Mouse (Mus musculus): Measurements from ENCODE around the gene Brd4. TPM values are rescaled to one million over a fixed set of nuclear protein-coding genes. Genes with fewer than 3 reads are reported as not detected.
A peak's percentile ranks its signal among the peaks of the same experiment; 100 is the strongest.

Gene Brd4
- total and polyA plus RNA-seq, 2 experiments from 2014 or later = 49.7 to 81.6 TPM

DNA sequence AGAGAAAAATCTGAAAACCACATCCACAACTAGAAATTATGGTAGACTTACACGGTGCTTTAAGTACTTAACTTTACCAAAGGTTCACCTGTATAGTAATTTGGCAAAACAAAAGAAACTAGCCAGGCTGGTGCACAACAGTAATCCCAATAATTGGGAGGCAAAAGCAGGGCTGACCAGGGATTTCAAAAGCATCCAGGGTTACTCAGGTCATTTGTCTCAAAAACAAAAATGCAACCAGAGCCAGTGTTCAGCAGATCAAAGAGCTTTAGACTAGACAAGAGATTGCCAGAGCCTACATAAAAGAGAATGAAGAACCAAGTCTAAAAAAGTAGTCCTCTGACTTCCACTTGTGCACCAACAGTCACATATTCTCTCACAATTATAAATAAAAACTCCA is 7.3 kb downstream of the Brd4 start:
- no peak for ATAC-seq (ENCODE audit: low FRiP score)
- peaks cover 4% of the 10 kb centered on the region for H3K4me1 ChIP-seq (ENCODE audit: insufficient read depth, low read length)
- 73% methylated on average over 1 of the region's 1 CpGs for WGBS
- no peaks in the 10 kb centered on the region for H3K36me3 ChIP-seq (ENCODE audit: insufficient read depth, low read length)
- no peaks in the 10 kb centered on the region for H3K27me3 ChIP-seq (ENCODE audit: insufficient read depth, low read length)
- no peak overlapping the region for H3K9ac ChIP-seq (replicated peaks; ENCODE audit: low read length, poor library complexity, severe bottlenecking)
- H3K9me3 ChIP-seq (ENCODE audit: low read length) = no peaks in the 10 kb centered on the region
- no peak overlapping the region for H3K4me3 ChIP-seq (ENCODE audit: low read depth, low read length)
- no peak overlapping the region for H3K4me2 ChIP-seq (ENCODE audit: low read depth, low read length, poor library complexity, severe bottlenecking)
- no peak for DNase-seq (ENCODE audit: low spot score)
- TF ChIP-seq CTCF (IDR thresholded peaks at IDR 0.05) = no peak
- H3K27ac ChIP-seq (ENCODE audit: low read depth, low read length) = no peak overlapping the region

GRCm38 (mm10) chr17:32275568-32275967 is 9.0 kb downstream of the Brd4 start:
- Histone ChIP-seq H3K36me3 (ENCODE audit: insufficient read depth, low read length) (no peaks in the 10 kb centered on the region), H3K9ac (replicated peaks; ENCODE audit: low read length, poor library complexity, severe bottlenecking) (no peak overlapping the region), H3K4me2 (ENCODE audit: low read depth, low read length, poor library complexity, severe bottlenecking) (no peak overlapping the region), H3K9me3 (ENCODE audit: low read length) (no peaks in the 10 kb centered on the region), H3K27ac (ENCODE audit: low read depth, low read length) (no peak overlapping the region), H3K4me1 (ENCODE audit: insufficient read depth, low read length) (no peaks in the 10 kb centered on the region), H3K27me3 (ENCODE audit: insufficient read depth, low read length) (no peaks in the 10 kb centered on the region), H3K4me3 (ENCODE audit: low read depth, low read length) (no peak overlapping the region)
- ATAC-seq (ENCODE audit: low FRiP score) (no peak), DNase-seq (ENCODE audit: low spot score) (no peak)
- TF ChIP-seq CTCF (IDR thresholded peaks at IDR 0.05) = no peak
- 84% methylated on average over 3 of the region's 3 CpGs for WGBS

DNA sequence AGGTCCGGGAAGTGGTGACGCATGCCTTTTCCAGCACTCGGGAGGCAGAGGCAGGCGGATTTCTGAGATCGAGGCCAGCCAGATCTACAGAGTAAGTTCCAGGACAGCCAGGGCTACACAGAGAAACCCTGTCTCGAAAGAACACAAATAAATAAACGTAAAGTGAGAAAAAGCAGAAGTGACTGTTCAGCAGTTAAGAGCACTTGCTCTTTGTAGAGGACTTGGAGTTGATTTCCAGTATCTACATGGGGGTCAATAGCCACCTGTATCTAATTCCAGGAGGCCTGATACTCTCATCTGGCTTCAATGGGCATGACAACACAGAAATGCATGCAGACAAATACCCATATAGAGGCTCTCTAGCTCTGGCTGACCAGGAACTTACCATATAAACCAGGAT is 15.4 kb downstream of the Brd4 start:
- no peaks in the 10 kb centered on the region for H3K9me3 ChIP-seq (ENCODE audit: low read length)
- no peaks in the 10 kb centered on the region for H3K27me3 ChIP-seq (ENCODE audit: insufficient read depth, low read length)
- H3K27ac ChIP-seq (ENCODE audit: low read depth, low read length) = no peak overlapping the region
- no peak overlapping the region for H3K4me3 ChIP-seq (ENCODE audit: low read depth, low read length)
- ATAC-seq (ENCODE audit: low FRiP score) (no peak), DNase-seq (ENCODE audit: low spot score) (no peak)
- H3K4me1 ChIP-seq (ENCODE audit: insufficient read depth, low read length) = no peaks in the 10 kb centered on the region
- 97% methylated on average over 7 of the region's 7 CpGs for WGBS
- no peak overlapping the region for H3K4me2 ChIP-seq (ENCODE audit: low read depth, low read length, poor library complexity, severe bottlenecking)
- no peak overlapping the region for H3K9ac ChIP-seq (replicated peaks; ENCODE audit: low read length, poor library complexity, severe bottlenecking)
- TF ChIP-seq CTCF (IDR thresholded peaks at IDR 0.05) = no peak
- no peaks in the 10 kb centered on the region for H3K36me3 ChIP-seq (ENCODE audit: insufficient read depth, low read length)

DNA sequence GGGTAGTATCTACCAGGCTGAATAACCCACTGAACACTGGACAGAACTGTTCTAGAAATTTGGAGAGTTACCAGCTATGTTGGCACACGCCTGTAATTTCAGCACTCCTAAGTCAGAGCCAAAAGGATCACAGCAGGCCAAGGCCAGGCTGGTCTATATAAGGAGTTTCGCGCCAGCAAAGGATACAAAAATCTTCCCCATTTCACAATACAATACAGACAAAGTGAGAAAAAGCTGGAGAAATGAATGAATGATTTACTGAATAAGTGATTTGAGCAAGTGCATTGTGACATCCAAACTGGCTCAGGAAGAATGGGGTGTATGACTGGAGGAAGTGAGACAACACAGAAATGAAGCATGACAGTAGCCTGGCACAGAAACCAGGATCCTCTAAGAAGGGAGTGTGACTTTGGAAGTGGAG is 16.0 kb downstream of the Brd4 start:
- 79% methylated on average over 3 of the region's 3 CpGs for WGBS
- DNase-seq (ENCODE audit: low spot score) (peak; percentile 51), ATAC-seq (ENCODE audit: low FRiP score) (no peak)
- H3K4me1 ChIP-seq (ENCODE audit: insufficient read depth, low read length) = no peaks in the 10 kb centered on the region
- H3K4me3 ChIP-seq (ENCODE audit: low read depth, low read length) = no peak overlapping the region
- no peaks in the 10 kb centered on the region for H3K9me3 ChIP-seq (ENCODE audit: low read length)
- H3K27ac ChIP-seq (ENCODE audit: low read depth, low read length) = no peak overlapping the region
- no peak overlapping the region for H3K4me2 ChIP-seq (ENCODE audit: low read depth, low read length, poor library complexity, severe bottlenecking)
- TF ChIP-seq CTCF (IDR thresholded peaks at IDR 0.05) = no peak
- no peaks in the 10 kb centered on the region for H3K36me3 ChIP-seq (ENCODE audit: insufficient read depth, low read length)
- no peak overlapping the region for H3K9ac ChIP-seq (replicated peaks; ENCODE audit: low read length, poor library complexity, severe bottlenecking)
- no peaks in the 10 kb centered on the region for H3K27me3 ChIP-seq (ENCODE audit: insufficient read depth, low read length)

- ATAC-seq (ENCODE audit: low FRiP score) (no peak), DNase-seq (ENCODE audit: low spot score) (no peak)
- WGBS = 72% methylated on average over 2 of the region's 2 CpGs
- no peaks in the 10 kb centered on the region for H3K36me3 ChIP-seq (ENCODE audit: insufficient read depth, low read length)
- H3K4me2 ChIP-seq (ENCODE audit: low read depth, low read length, poor library complexity, severe bottlenecking) = no peak overlapping the region
- H3K9ac ChIP-seq (replicated peaks; ENCODE audit: low read length, poor library complexity, severe bottlenecking) = no peak overlapping the region
- H3K4me3 ChIP-seq (ENCODE audit: low read depth, low read length) = no peak overlapping the region
- H3K9me3 ChIP-seq (ENCODE audit: low read length) = no peaks in the 10 kb centered on the region
- H3K27me3 ChIP-seq (ENCODE audit: insufficient read depth, low read length) = no peaks in the 10 kb centered on the region
- H3K4me1 ChIP-seq (ENCODE audit: insufficient read depth, low read length) = no peaks in the 10 kb centered on the region
- TF ChIP-seq CTCF (IDR thresholded peaks at IDR 0.05) = no peak
- no peak overlapping the region for H3K27ac ChIP-seq (ENCODE audit: low read depth, low read length)
These were observed 16.4 kb downstream of the Brd4 start for GRCm38 (mm10) chr17:32268096-32268495.

DNA sequence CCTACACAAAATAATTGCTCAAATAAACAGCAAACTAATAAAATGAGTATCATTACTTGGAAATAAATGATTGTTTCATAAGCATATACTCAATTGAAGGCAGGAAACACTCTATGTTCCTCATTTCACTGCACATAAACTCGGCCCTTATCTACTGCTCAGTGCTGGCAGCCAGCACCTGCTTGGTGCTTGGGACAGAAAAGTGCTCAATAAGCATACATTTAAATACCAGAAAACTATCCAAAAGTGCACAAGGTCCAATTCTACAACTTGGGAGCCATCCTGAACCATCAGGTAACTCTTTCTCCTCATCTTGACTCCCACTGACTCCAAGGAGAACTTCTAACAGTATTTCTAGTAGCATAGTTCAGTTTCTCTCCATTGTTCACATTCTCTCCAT is 16.9 kb downstream of the Brd4 start:
- no peaks in the 10 kb centered on the region for H3K27me3 ChIP-seq (ENCODE audit: insufficient read depth, low read length)
- H3K9me3 ChIP-seq (ENCODE audit: low read length) = no peaks in the 10 kb centered on the region
- DNase-seq (ENCODE audit: low spot score) = no peak
- H3K9ac ChIP-seq (replicated peaks; ENCODE audit: low read length, poor library complexity, severe bottlenecking) = no peak overlapping the region
- H3K4me1 ChIP-seq (ENCODE audit: insufficient read depth, low read length) = no peaks in the 10 kb centered on the region
- no peak overlapping the region for H3K4me3 ChIP-seq (ENCODE audit: low read depth, low read length)
- no peak for TF ChIP-seq CTCF (IDR thresholded peaks at IDR 0.05)
- WGBS = 100% methylated on average over 1 of the region's 1 CpGs
- H3K4me2 ChIP-seq (ENCODE audit: low read depth, low read length, poor library complexity, severe bottlenecking) = no peak overlapping the region
- no peaks in the 10 kb centered on the region for H3K36me3 ChIP-seq (ENCODE audit: insufficient read depth, low read length)
- H3K27ac ChIP-seq (ENCODE audit: low read depth, low read length) = no peak overlapping the region
- no peak for ATAC-seq (ENCODE audit: low FRiP score)

All from midbrain, postnatal 0 days (tissue).